Mouse (Mus musculus): ENCODE results near the gene Pten.

DNA sequence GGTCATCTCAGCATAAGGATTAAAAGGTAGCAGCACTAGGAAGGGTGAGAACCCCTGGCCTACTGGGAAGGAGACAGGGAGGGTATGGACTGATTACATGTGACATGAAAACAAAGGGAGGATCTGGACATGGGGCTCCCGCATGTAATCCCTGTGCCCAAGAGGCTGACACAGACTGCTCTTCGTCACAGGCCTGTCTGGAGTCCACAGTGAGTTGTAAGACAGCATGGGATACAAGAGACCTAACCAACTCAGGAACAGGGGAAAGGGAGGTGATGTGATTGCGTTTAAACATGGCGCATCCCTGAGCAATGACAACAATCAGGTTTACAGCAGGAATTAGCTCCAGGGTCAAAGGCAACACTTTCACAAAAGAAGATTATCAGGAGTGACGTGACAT is 48.3 kb upstream of the Pten start:
- no peak for TF ChIP-seq POLR2AphosphoS5 (IDR thresholded peaks at IDR 0.05; ENCODE audit: insufficient replicate concordance, low read depth, low read length)
- no peak for TF ChIP-seq CTCF (IDR thresholded peaks at IDR 0.05; ENCODE audit: low read depth, low read length)
- TF ChIP-seq TAL1 (conservative IDR thresholded peaks at IDR 0.05; ENCODE audit: low read depth, low read length) = no peak

Measured in G1E (cell line).